ENCODE assay signal across 19 mouse cellular contexts in genomic region chr1:135676938-135677682, GRCm38 (mm10). TPM values are rescaled to one million over a fixed set of nuclear protein-coding genes. Genes with fewer than 3 reads are reported as not detected.
DNase-seq lines count a peak whose midpoint lies in the region; ATAC-seq and TF ChIP-seq lines count a peak whose summit lies in the region.
"Had no signal": no experiment of that assay in that cellular context is flagged by ENCODE, and none has a peak within 500 bp of the region (broad histone marks: within the 10 kb centered on the region; RNA-seq: fewer than 3 reads in every experiment).

No protein-coding gene starts in this region.

- H3K9ac ChIP-seq in forebrain, embryonic 16.5 days (replicated peaks; ENCODE audit: low read depth, low read length) = no peak overlapping the region
- no peak overlapping the region for H3K9ac ChIP-seq in forebrain, embryonic 13.5 days
- no peak overlapping the region for H3K9ac ChIP-seq in ES-Bruce4 (ENCODE audit: low read depth, poor library complexity, severe bottlenecking)
- H3K9ac ChIP-seq in midbrain, embryonic 13.5 days (replicated peaks) = no peak overlapping the region
- H3K9ac ChIP-seq: forebrain, embryonic 12.5 days; lung, embryonic 14.5 days had no signal

- no peak overlapping the region for H3K4me2 ChIP-seq in forebrain, embryonic 16.5 days (ENCODE audit: low read length)
- H3K4me2 ChIP-seq in forebrain, embryonic 13.5 days = no peak overlapping the region
- H3K4me2 ChIP-seq in midbrain, embryonic 13.5 days (replicated peaks) = no peak overlapping the region
- H3K4me2 ChIP-seq: forebrain, embryonic 12.5 days; heart, embryonic 11.5 days; liver, embryonic 11.5 days; lung, embryonic 14.5 days had no signal

- peak; percentile 39; the same call in 1 of the 2 replicates for ATAC-seq in forebrain, embryonic 16.5 days
- no peak for ATAC-seq in forebrain, embryonic 13.5 days
- peak; percentile 62; the same call in 1 of the 2 replicates for ATAC-seq in midbrain, embryonic 13.5 days
- ATAC-seq: intestine, embryonic 16.5 days had no signal

- TF ChIP-seq POLR2A in ES-Bruce4 (IDR thresholded peaks at IDR 0.05; ENCODE audit: insufficient read depth, low read length) = no peak

- DNase-seq in heart, adult 11 months = no peak
- no peak for DNase-seq in left cerebral cortex, adult 2 months (ENCODE audit: extremely low spot score in 1 of 2, low spot score in 2 of 2)
- no peak for DNase-seq in urinary bladder, postnatal 4 days (ENCODE audit: low spot score in 2 of 2)
- DNase-seq: adrenal gland, adult 8-10 months; cerebellum, adult 9-10 months; heart, postnatal 36 days; lung, embryonic 14.5 days; lung, postnatal 4 days; right cerebral cortex, adult 18-20 months had no signal

- no peak overlapping the region for H3K4me3 ChIP-seq in forebrain, embryonic 16.5 days (replicated peaks; ENCODE audit: low read length)
- H3K4me3 ChIP-seq in forebrain, embryonic 13.5 days = no peak overlapping the region
- H3K4me3 ChIP-seq in ES-Bruce4 (ENCODE audit: low read depth, low read length) = no peak overlapping the region
- no peak overlapping the region for H3K4me3 ChIP-seq in brown adipose tissue, adult 24 weeks (ENCODE audit: insufficient read depth, low read depth, low read length)
- H3K4me3 ChIP-seq in midbrain, embryonic 13.5 days (replicated peaks) = no peak overlapping the region
- no peak overlapping the region for H3K4me3 ChIP-seq in left cerebral cortex, adult 2 months
- H3K4me3 ChIP-seq: forebrain, embryonic 12.5 days; limb, embryonic 10.5 days had no signal

- H3K27ac ChIP-seq in forebrain, embryonic 16.5 days (ENCODE audit: low read length) = no peak overlapping the region
- no peak overlapping the region; the same call in 1 of the 2 replicates for H3K27ac ChIP-seq in forebrain, embryonic 13.5 days
- peak overlapping the region; percentile 95 for H3K27ac ChIP-seq in ES-Bruce4 (ENCODE audit: insufficient read depth, low read length)
- H3K27ac ChIP-seq in brown adipose tissue, adult 24 weeks (replicated peaks; ENCODE audit: low read depth, low read length) = peak overlapping the region; percentile 30
- H3K27ac ChIP-seq in midbrain, embryonic 13.5 days = peak overlapping the region; percentile 14
- H3K27ac ChIP-seq in left cerebral cortex, adult 2 months = no peak overlapping the region
- H3K27ac ChIP-seq: forebrain, embryonic 12.5 days; limb, embryonic 10.5 days had no signal

- no peaks in the 10 kb centered on the region for H3K9me3 ChIP-seq in forebrain, embryonic 16.5 days (ENCODE audit: control insufficient read depth, low read length)
- H3K9me3 ChIP-seq in forebrain, embryonic 13.5 days (replicated peaks) = no peaks in the 10 kb centered on the region
- H3K9me3 ChIP-seq in ES-Bruce4 (replicated peaks; ENCODE audit: control insufficient read depth, insufficient read depth, low read length, poor library complexity, severe bottlenecking) = no peaks in the 10 kb centered on the region
- no peaks in the 10 kb centered on the region for H3K9me3 ChIP-seq in midbrain, embryonic 13.5 days
- H3K9me3 ChIP-seq: forebrain, embryonic 12.5 days; limb, embryonic 10.5 days had no signal

- no peak for TF ChIP-seq CTCF in ES-Bruce4 (IDR thresholded peaks at IDR 0.05; ENCODE audit: low read depth, low read length)
- no peak for TF ChIP-seq CTCF in left cerebral cortex, adult 2 months (IDR thresholded peaks at IDR 0.05)

- H3K4me1 ChIP-seq in forebrain, embryonic 16.5 days (replicated peaks; ENCODE audit: control insufficient read depth, insufficient read depth, low read length) = peaks cover 4% of the 10 kb centered on the region; the same call in 1 of the 2 replicates
- H3K4me1 ChIP-seq in forebrain, embryonic 13.5 days = peaks cover 7% of the 10 kb centered on the region; the same call in 1 of the 2 replicates
- peaks cover 8% of the 10 kb centered on the region for H3K4me1 ChIP-seq in ES-Bruce4 (ENCODE audit: control insufficient read depth, insufficient read depth, low read length)
- H3K4me1 ChIP-seq in brown adipose tissue, adult 24 weeks (ENCODE audit: control insufficient read depth, insufficient read depth, insufficient read length, low read length) = peaks cover 48% of the 10 kb centered on the region
- H3K4me1 ChIP-seq in midbrain, embryonic 13.5 days (replicated peaks) = peaks cover 11% of the 10 kb centered on the region; the same call in 1 of the 2 replicates

- 51% methylated on average over 8 of the region's 8 CpGs for WGBS in forebrain, embryonic 16.5 days
- 41% methylated on average over 8 of the region's 8 CpGs for WGBS in forebrain, embryonic 13.5 days
- WGBS in midbrain, embryonic 13.5 days = 35% methylated on average over 8 of the region's 8 CpGs

- TF ChIP-seq EP300 in ES-Bruce4 (IDR thresholded peaks at IDR 0.05; ENCODE audit: insufficient read depth, low read depth, low read length) = peak; percentile 95

- H3K36me3 ChIP-seq in forebrain, embryonic 16.5 days (ENCODE audit: control insufficient read depth, insufficient read depth) = no peaks in the 10 kb centered on the region
- H3K36me3 ChIP-seq in forebrain, embryonic 13.5 days (ENCODE audit: poor library complexity, severe bottlenecking) = no peaks in the 10 kb centered on the region
- no peaks in the 10 kb centered on the region for H3K36me3 ChIP-seq in ES-Bruce4 (ENCODE audit: control insufficient read depth, insufficient read depth, low read length, poor library complexity, severe bottlenecking)
- no peaks in the 10 kb centered on the region for H3K36me3 ChIP-seq in midbrain, embryonic 13.5 days
- H3K36me3 ChIP-seq: forebrain, embryonic 12.5 days; limb, embryonic 10.5 days had no signal

- no peaks in the 10 kb centered on the region for H3K27me3 ChIP-seq in forebrain, embryonic 16.5 days (replicated peaks; ENCODE audit: control insufficient read depth, insufficient read depth, low read length)
- no peaks in the 10 kb centered on the region for H3K27me3 ChIP-seq in forebrain, embryonic 13.5 days
- H3K27me3 ChIP-seq in ES-Bruce4 (ENCODE audit: control insufficient read depth, insufficient read depth, low read length, poor library complexity, severe bottlenecking) = no peaks in the 10 kb centered on the region
- H3K27me3 ChIP-seq in midbrain, embryonic 13.5 days = no peaks in the 10 kb centered on the region
- H3K27me3 ChIP-seq: forebrain, embryonic 12.5 days had no signal

- intact Hi-C loops in left cerebral cortex, adult 2 months (cut with DNase I) = no loop called here

RNA-seq across cellular contexts. Expression of gene Csrp1, which starts 42.8 kb away (rescaled TPM):
- 14.5 and 17.6 TPM in 2 replicates for polyA plus RNA-seq in forebrain, embryonic 16.5 days (2015; fragmentation: Nextera tagmentation; extraction: Ambion mirVana)
- 19.8 and 21.7 TPM in 2 replicates for polyA plus RNA-seq in forebrain, embryonic 13.5 days (2015; fragmentation: Nextera tagmentation; extraction: Ambion mirVana)
- 178 and 190 TPM in 2 replicates for polyA plus RNA-seq in ES-Bruce4 (2011; ENCODE audit: insufficient read depth, insufficient read length, low read depth, missing spikeins)
- polyA plus RNA-seq in brown adipose tissue, adult 24 weeks (2012; ENCODE audit: insufficient read depth, insufficient read length, missing spikeins) = 33.7 and 37.2 TPM in 2 replicates
- 13.9 and 16.0 TPM in 2 replicates for polyA plus RNA-seq in midbrain, embryonic 13.5 days (2015; fragmentation: Nextera tagmentation; extraction: Ambion mirVana)
- total RNA-seq in left cerebral cortex, adult 2 months (2021) = 100 to 1,000 TPM; 208 to 212 TPM

Comparison
In these comparisons a context has a peak if more than half of its experiments do, and no peak if none do; other contexts are left out.
1. H3K27ac ChIP-seq: peak in ES-Bruce4 (single experiment), brown adipose tissue, adult 24 weeks (single experiment) and midbrain, embryonic 13.5 days (single experiment); none in forebrain, embryonic 16.5 days (single experiment), forebrain, embryonic 13.5 days (single experiment) and left cerebral cortex, adult 2 months (single experiment).